Mouse (Mus musculus) 416B (cell line): ENCODE results near the gene Rrp9.

Experiments used
- DNase-seq: peaks from one replicate; pipeline ENCODE4 v3.0.0; 2011; ENCODE audit warnings: low read depth

Rrp9 gene

GRCm38 (mm10) chr9:106531833-106532232 lies 56.1 kb downstream of the Rrp9 start:
- peak; percentile 77 for DNase-seq

- no peak for DNase-seq
Observed at GRCm38 (mm10) chr9:106534296-106534695, 58.5 kb downstream of the Rrp9 start.

- DNase-seq, result no peak
Observed at GRCm38 (mm10) chr9:106534975-106535374, 59.2 kb downstream of the Rrp9 start.
